Mouse (Mus musculus) heart, adult 2 months (tissue): ENCODE data around the gene Yipf1. TPM values are rescaled to one million over a fixed set of nuclear protein-coding genes. Genes with fewer than 3 reads are reported as not detected.

Source experiments
- DNase-seq, 2 experiments: peaks; one replicate each; pipeline ENCODE4 v3.0.0; 2021
- H3K27ac ChIP-seq: fragments of 200-600 bp; 2 replicates; pipeline ENCODE4 v1.8.1; 2022
- H3K27me3 ChIP-seq: fragments of 200-500 bp; 2 replicates; pipeline ENCODE4 v1.6.1; 2012; ENCODE audit warnings: mild to moderate bottlenecking, low read length, inconsistent platforms, mixed read lengths; ENCODE audit not compliant: control insufficient read depth, insufficient read depth
- H3K36me3 ChIP-seq: fragments of 200-500 bp; 2 replicates; pipeline ENCODE4 v1.6.1; 2012; ENCODE audit warnings: low read length, inconsistent platforms; ENCODE audit not compliant: control insufficient read depth, insufficient read depth
- H3K4me1 ChIP-seq: fragments of 200-500 bp; 2 replicates; pipeline ENCODE4 v1.6.1; 2011; ENCODE audit warnings: low read length; ENCODE audit not compliant: control insufficient read depth, insufficient read depth
- H3K4me3 ChIP-seq: fragments of 200-600 bp; 2 replicates; pipeline ENCODE4 v1.8.1; 2022
- H3K79me2 ChIP-seq: fragments of 200-500 bp; replicated peaks from 2 replicates; pipeline ENCODE4 v1.6.1; 2012; ENCODE audit warnings: mild to moderate bottlenecking, inconsistent platforms, low read length, moderate library complexity, mixed read lengths; ENCODE audit not compliant: control insufficient read depth, insufficient read depth
- H3K9ac ChIP-seq: fragments of 200-500 bp; 2 replicates; pipeline ENCODE4 v1.6.1; 2012; ENCODE audit warnings: low read depth, mild to moderate bottlenecking, control low read depth, inconsistent platforms, low read length, mixed read lengths
- CTCF ChIP-seq: fragments of 200-600 bp; IDR thresholded peaks from 2 replicates; pipeline ENCODE4 v1.8.1; 2022; ENCODE audit warnings: antibody characterized with exemption, mild to moderate bottlenecking, moderate library complexity
- EP300 ChIP-seq: fragments of 200-500 bp; IDR thresholded peaks from 2 replicates; pipeline ENCODE4 v1.6.1; 2011; ENCODE audit warnings: low read depth, low read length, control low read depth; ENCODE audit not compliant: insufficient read depth
- POLR2A ChIP-seq: fragments of 200-500 bp; IDR thresholded peaks from 2 replicates; pipeline ENCODE4 v1.6.1; 2011; ENCODE audit warnings: mild to moderate bottlenecking, low read depth, low read length, control low read depth; ENCODE audit not compliant: insufficient read depth
- WGBS: fragments of 180-500 bp; shearing (Covaris S2); methylation state at CpG from one replicate; pipeline ENCODE4 v1.1.7; 2018; 5-methylcytosine and 5-hydroxymethylcytosine counted together
- intact Hi-C: fragments of 180-260 bp; cut with DNase I; formaldehyde crosslinking; loops from one replicate; pipeline ENCODE4 v1.15.1; 2025
- polyA plus RNA-seq: library from polyadenylated mRNA; depleted of rRNA; stranded (reverse); fragments of >200 nt; gene quantifications from 2 replicates; pipeline ENCODE4 v1.2.3, GENCODE M21; 2012
- total RNA-seq, 2 experiments: library from RNA; stranded (reverse); gene quantifications; 2 replicates each; pipeline ENCODE4 v1.2.3; 2021

The Yipf1 gene
- total and polyA plus RNA-seq, 3 experiments, result 17.6 to 23.3 (median 19.3) TPM

DNA sequence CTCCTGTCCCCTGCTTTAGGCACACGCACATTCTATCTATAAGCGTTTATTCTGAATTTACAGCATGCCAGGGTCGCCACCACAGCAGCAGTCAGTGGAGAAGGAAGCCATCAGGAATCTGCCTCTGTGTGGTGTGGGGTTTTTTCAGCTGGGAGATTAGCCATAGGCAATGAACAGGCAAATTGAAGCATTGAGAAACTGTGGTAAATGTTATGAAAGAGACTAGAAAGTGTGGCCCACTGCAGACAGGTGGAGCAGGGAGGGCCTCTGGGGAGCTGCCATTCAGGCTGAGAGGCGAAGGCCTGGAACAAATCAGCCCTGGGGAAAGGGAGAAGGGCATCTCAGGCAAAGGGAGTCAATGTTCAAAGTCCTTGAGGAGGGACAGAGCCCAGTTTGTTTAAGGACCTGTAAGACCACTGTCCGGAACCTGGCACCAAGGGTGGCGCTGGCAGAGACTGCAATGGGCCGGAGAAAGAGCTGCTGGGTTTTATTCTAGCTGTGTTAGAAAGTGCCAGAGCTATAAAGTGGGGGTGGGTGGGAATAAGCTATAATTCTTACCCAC lies 14.3 kb upstream of the Yipf1 start:
- H3K27ac ChIP-seq, result no peak overlapping the region
- H3K9ac ChIP-seq, result no peak overlapping the region
- H3K79me2 ChIP-seq, result no peaks in the 10 kb centered on the region
- intact Hi-C loops, result no loop called here
- no peaks in the 10 kb centered on the region for H3K36me3 ChIP-seq
- no peak for DNase-seq
- TF ChIP-seq POLR2A (no peak), CTCF (no peak), EP300 (no peak)
- H3K27me3 ChIP-seq, result no peaks in the 10 kb centered on the region
- H3K4me1 ChIP-seq, result no peaks in the 10 kb centered on the region
- WGBS, result 87% methylated on average over 7 of the region's 7 CpGs
- H3K4me3 ChIP-seq, result no peak overlapping the region

DNA sequence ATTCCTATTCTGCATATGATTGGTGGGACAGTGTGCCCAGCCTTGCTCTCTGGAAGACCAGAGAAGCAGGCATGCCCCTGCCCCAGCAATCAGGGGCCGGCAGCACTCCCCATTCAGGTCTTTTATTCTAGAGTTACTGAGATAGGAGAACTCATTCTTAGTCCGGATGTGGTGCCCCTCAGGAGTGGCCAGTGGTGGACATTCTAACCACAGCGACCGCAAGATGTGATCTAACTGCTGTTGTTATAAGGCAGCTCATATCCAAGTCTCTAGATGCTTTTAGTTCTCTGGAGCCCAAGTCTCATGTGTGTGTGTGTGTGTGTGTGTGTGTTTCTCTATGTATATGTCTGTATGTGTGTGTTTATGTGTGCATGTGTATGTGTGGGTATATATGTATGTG lies 13.8 kb upstream of the Yipf1 start:
- no peaks in the 10 kb centered on the region for H3K27me3 ChIP-seq
- no peaks in the 10 kb centered on the region for H3K4me1 ChIP-seq
- intact Hi-C loops, result no loop called here
- H3K9ac ChIP-seq, result no peak overlapping the region
- no peaks in the 10 kb centered on the region for H3K79me2 ChIP-seq
- H3K27ac ChIP-seq, result no peak overlapping the region
- 69% methylated on average over 4 of the region's 4 CpGs for WGBS
- H3K4me3 ChIP-seq, result no peak overlapping the region
- DNase-seq, result no peak
- H3K36me3 ChIP-seq, result no peaks in the 10 kb centered on the region
- TF ChIP-seq EP300 (no peak), POLR2A (no peak), CTCF (no peak)

GRCm38 (mm10) chr4:107300902-107301555 lies 13.1 kb upstream of the Yipf1 start:
- Histone ChIP-seq H3K4me1 (no peaks in the 10 kb centered on the region), H3K27me3 (no peaks in the 10 kb centered on the region), H3K4me3 (no peak overlapping the region), H3K27ac (no peak overlapping the region), H3K79me2 (no peaks in the 10 kb centered on the region), H3K36me3 (no peaks in the 10 kb centered on the region), H3K9ac (no peak overlapping the region)
- TF ChIP-seq POLR2A, result no peak
- no peak for TF ChIP-seq EP300
- TF ChIP-seq CTCF, result no peak
- intact Hi-C loops, result no loop called here
- DNase-seq, result no peak
- 94% methylated on average over 1 of the region's 1 CpGs for WGBS

GRCm38 (mm10) chr4:107302221-107302620 lies 11.9 kb upstream of the Yipf1 start:
- intact Hi-C loops, result no loop called here
- Histone ChIP-seq H3K36me3 (no peaks in the 10 kb centered on the region), H3K4me1 (no peaks in the 10 kb centered on the region), H3K9ac (no peak overlapping the region), H3K79me2 (no peaks in the 10 kb centered on the region), H3K4me3 (no peak overlapping the region), H3K27ac (no peak overlapping the region), H3K27me3 (no peaks in the 10 kb centered on the region)
- TF ChIP-seq EP300, result no peak
- no peak for TF ChIP-seq POLR2A
- TF ChIP-seq CTCF, result no peak
- 88% methylated on average over 9 of the region's 9 CpGs for WGBS
- no peak for DNase-seq

DNA sequence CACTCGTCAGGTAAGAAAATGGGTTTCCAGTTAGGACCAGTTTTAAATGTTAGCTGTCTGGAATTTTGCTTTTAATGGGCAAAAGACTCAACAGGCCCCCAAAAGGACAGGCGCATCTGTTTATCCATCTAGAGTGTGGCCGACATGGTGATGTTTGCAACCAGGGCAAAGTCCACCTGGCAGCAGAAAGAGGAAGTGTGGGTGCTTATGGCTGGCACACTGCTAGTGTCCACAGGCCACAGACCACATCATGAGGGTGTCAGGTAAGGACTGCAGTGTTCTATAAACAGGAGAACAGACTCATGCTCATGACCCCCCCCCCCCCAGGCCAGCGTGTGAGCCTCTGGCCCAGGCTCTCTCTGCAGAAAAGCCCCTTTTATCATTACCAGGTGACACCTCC lies 11.3 kb upstream of the Yipf1 start:
- H3K9ac ChIP-seq, result no peak overlapping the region
- TF ChIP-seq EP300, result no peak
- no peak for TF ChIP-seq CTCF
- no peak for TF ChIP-seq POLR2A
- no peaks in the 10 kb centered on the region for H3K36me3 ChIP-seq
- no peak overlapping the region for H3K27ac ChIP-seq
- 85% methylated on average over 4 of the region's 4 CpGs for WGBS
- intact Hi-C loops, result no loop called here
- no peaks in the 10 kb centered on the region for H3K4me1 ChIP-seq
- no peak overlapping the region for H3K4me3 ChIP-seq
- no peak for DNase-seq
- no peaks in the 10 kb centered on the region for H3K79me2 ChIP-seq
- no peaks in the 10 kb centered on the region for H3K27me3 ChIP-seq

DNA sequence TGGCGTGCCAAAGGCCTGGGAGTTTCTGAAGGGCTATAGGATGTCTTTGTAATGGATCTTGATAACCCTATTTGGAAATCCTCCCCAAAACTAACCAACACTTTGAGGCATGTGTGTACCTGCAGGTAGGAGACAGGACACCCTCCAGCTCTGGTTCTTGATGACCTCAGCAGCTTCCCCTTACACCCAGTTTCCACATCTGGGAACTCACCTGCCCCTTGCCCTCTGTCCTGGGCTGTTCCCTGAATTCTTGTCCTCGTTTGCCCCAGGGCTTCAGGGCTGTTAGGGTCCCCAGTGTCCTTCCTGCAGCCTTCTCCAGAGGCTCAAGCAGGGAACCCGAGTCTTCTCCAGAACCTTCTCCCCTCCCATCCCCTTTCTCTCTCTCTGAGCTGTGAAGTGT lies 10.6 kb upstream of the Yipf1 start:
- H3K36me3 ChIP-seq, result no peaks in the 10 kb centered on the region
- WGBS, result 63% methylated on average over 3 of the region's 3 CpGs
- no peak for DNase-seq
- intact Hi-C loops, result no loop called here
- no peaks in the 10 kb centered on the region for H3K79me2 ChIP-seq
- H3K4me1 ChIP-seq, result no peaks in the 10 kb centered on the region
- H3K27me3 ChIP-seq, result no peaks in the 10 kb centered on the region
- H3K27ac ChIP-seq, result no peak overlapping the region
- no peak for TF ChIP-seq EP300
- no peak for TF ChIP-seq CTCF
- TF ChIP-seq POLR2A, result no peak
- no peak overlapping the region for H3K9ac ChIP-seq
- no peak overlapping the region for H3K4me3 ChIP-seq
